Mouse (Mus musculus): ENCODE measurements at regions not wholly inside any gene's neighbourhood (a gene's known extent, or its start where the extent isn't known, plus 50 kb on each side); places are given as distances from the start of the nearest gene placed in this dataset.

DNA sequence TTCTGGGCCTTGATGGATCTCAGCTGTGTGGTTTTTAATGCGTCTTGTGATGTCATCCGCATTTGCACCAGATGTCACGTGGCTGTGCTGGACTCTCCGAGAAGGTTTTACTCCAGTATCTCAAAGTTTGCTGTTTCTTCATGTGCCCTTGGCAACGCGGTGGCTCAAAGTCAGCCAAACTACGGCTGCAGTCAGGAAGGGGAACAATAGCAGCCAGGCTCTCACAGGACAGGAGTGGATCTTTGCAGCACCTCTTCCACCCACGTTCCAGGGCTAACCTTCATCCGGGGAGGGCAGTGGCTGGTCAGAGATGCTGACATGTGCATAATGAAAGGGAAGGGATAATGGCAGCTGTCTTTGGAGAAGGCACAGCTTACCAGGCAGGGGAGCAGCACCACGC is 127.6 kb upstream of the Psmd7 start:
- ATAC-seq (replicated peaks; ENCODE audit: poor library complexity): no peak

GRCm38 (mm10) chr8:107717856-107718255 is 129.6 kb upstream of the Psmd7 start:
- ATAC-seq (replicated peaks; ENCODE audit: poor library complexity): no peak

GRCm38 (mm10) chr8:107719656-107720055 is 131.4 kb upstream of the Psmd7 start:
- no peak for ATAC-seq (replicated peaks; ENCODE audit: poor library complexity)

GRCm38 (mm10) chr8:107726716-107727115 is 138.5 kb upstream of the Psmd7 start:
- no peak for ATAC-seq (replicated peaks; ENCODE audit: poor library complexity)

GRCm38 (mm10) chr8:107727276-107727675 is 139.0 kb upstream of the Psmd7 start:
- ATAC-seq (replicated peaks; ENCODE audit: poor library complexity): no peak

- no peak for ATAC-seq (replicated peaks; ENCODE audit: poor library complexity)
Observed at GRCm38 (mm10) chr8:107739091-107739490, 150.8 kb upstream of the Psmd7 start.

- no peak for ATAC-seq (replicated peaks; ENCODE audit: poor library complexity)
Observed at GRCm38 (mm10) chr8:107757083-107757482, 168.8 kb upstream of the Psmd7 start.

GRCm38 (mm10) chr8:107758637-107759036 is 170.4 kb upstream of the Psmd7 start:
- ATAC-seq (replicated peaks; ENCODE audit: poor library complexity): no peak

DNA sequence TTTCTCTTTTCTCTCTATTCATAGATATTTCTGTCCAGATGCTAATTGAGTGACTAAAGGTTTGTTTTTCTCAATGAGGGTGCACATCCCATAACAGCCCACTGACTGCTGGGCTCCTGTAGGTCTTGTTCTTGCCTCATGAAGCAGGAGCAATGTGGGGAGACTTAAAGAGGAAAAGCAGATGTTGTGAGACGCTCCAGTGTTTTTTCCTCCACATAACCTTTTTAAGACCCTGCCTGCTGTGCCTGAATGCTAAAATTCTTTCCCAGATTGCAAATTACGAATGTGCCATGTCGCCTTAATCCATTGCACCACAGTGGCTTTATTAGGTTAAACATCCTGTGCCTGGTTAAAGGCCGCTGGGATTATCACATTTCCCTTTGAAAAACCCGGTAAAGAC is 165.5 kb upstream of the Zfhx3 start:
- ATAC-seq (replicated peaks; ENCODE audit: poor library complexity): no peak

DNA sequence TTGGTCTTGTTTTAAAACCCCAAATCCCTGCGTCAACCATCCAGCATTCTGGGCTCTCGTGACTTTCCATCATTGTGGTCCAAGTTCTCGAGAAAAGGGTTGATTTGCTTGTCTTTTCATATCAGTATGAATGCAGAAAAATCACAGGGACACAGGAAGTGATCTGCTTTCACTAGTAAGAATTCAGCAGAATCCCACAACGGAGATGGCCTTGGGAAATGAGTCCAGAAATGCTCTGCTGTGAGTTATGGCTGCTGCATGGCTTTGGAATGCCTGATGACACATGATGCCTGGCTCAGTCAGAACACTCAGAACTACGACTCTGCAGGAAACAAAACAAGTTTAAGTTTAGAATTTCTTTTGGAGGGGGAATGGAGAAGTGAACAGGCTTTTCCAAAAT is 156.7 kb upstream of the Zfhx3 start:
- no peak for ATAC-seq (replicated peaks; ENCODE audit: poor library complexity)

DNA sequence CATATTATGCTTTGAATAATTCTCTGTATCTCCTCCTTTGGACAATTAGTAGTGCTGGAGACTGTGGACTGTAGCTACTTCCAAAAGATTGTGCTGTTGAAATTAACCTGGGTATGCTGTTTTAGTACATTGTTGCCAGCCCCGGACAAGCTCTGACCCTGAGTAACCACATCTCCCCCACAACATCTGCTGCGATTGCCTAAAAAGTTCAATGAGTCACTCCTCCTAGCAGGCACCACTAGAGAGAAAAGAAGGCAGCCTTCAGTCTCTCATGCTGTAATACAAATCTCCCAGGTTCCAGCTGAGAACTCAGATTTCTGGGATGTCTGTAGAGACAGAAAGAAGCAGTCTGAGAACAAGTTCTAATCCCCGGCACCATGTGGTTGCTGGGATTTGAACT is 150.2 kb upstream of the Zfhx3 start:
- ATAC-seq (replicated peaks; ENCODE audit: poor library complexity): no peak

- ATAC-seq (replicated peaks; ENCODE audit: poor library complexity): no peak
Observed at GRCm38 (mm10) chr8:107814931-107815330, 127.5 kb upstream of the Zfhx3 start.

DNA sequence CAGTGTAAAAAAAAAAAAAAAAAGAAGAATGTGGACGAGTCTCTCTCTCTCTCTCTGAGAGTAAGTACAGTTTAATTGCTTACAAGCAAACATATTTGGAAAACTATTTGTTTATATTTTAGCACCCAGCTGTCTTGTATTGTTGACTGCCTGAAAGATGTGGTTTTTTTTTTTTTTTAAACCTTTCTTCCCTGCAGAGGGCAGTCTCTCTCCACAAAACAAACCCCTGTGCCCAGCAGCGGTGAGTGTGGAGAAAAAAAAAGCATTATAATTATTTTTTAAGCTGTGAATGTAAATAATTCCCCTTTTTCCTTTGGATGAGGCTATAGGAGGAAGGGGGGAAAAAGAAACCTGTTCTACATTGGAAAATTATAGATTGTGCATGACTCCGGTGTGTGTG is 126.7 kb upstream of the Zfhx3 start:
- ATAC-seq (replicated peaks; ENCODE audit: poor library complexity): no peak

DNA sequence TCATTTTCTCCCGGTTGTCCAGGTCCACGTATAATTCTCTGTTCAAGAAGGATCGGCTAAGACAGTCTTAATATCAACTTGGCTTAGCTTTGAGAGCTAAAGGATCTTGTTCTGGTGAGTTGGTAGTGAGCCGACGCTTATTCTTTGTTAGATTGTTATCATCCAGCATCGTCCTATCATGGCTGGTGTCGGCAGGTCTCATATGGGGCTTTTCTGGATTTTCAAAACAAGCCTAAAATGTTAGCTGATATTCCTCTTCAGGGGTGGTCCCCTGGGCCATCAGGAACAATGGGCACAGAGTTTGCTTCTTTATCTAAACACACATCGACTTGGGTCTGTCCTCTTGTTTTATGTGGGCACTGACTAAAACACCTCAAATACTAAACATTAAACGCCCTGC is 124.6 kb upstream of the Zfhx3 start:
- no peak for ATAC-seq (replicated peaks; ENCODE audit: poor library complexity)

- ATAC-seq (replicated peaks; ENCODE audit: poor library complexity): no peak
Observed at GRCm38 (mm10) chr8:107820174-107820760, 122.2 kb upstream of the Zfhx3 start.

- ATAC-seq (replicated peaks; ENCODE audit: poor library complexity): no peak
Observed at GRCm38 (mm10) chr8:107821522-107821921, 120.9 kb upstream of the Zfhx3 start.

GRCm38 (mm10) chr8:107824096-107824495 is 118.3 kb upstream of the Zfhx3 start:
- no peak for ATAC-seq (replicated peaks; ENCODE audit: poor library complexity)

DNA sequence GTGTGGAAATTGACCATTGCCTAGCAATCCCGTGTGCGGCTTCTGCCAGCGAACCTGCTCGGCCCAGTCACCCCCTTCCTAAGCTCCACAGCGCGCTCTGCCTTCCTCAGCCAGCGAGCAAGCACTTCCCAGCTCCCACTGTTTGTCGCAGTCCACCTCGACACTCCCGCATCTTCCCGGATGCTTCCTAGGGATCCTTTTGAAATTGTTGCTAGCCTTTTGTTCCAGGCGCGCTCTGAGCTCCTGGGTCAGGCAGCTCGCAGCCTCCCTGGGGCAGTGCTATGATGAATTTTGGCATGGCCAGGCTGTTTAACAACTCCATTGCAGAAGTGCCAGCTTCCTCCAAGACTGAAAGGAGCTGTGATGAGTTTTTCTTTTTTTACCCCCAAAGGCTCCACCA is 117.8 kb upstream of the Zfhx3 start:
- no peak for ATAC-seq (replicated peaks; ENCODE audit: poor library complexity)

- no peak for ATAC-seq (replicated peaks; ENCODE audit: poor library complexity)
Observed at GRCm38 (mm10) chr8:107827500-107828125, 114.8 kb upstream of the Zfhx3 start.

DNA sequence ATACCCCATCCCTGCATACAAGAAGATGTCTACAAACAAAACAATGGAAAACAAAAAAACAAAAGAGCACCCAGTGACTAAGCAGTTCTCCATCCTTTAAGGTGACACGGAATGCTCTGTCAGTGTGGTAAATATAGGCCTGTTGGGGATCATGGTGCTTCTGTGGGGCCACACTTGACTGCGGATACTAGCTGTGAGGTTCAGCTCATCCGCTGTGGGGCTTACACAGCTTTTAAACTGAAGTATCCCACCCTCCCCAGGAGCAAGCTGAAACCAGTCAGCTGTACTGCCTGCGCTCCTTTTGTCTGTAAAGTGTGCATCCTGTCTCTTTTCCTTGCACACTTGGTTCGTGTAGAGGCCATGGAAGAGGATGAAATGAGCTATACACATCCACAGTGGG is 113.9 kb upstream of the Zfhx3 start:
- ATAC-seq (replicated peaks; ENCODE audit: poor library complexity): no peak

DNA sequence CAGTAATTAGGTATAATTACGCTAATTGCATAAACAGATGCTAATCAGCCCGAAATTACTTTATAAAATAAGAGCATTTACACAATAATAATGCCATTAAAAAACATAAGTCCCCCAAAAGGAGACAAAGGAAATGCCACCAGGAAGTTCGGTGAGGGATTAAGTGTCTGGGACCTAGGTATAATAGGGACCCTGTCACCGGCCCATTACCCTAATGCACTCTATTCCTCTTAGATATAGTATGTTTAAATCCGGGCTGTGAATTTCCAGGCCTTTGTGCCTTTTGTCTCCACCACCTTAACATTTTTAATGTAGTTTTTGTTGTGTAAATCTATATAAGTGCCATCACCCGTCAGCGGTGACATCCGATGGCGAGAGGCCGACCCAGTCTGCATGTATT is 109.0 kb upstream of the Zfhx3 start:
- no peak for ATAC-seq (replicated peaks; ENCODE audit: poor library complexity)

DNA sequence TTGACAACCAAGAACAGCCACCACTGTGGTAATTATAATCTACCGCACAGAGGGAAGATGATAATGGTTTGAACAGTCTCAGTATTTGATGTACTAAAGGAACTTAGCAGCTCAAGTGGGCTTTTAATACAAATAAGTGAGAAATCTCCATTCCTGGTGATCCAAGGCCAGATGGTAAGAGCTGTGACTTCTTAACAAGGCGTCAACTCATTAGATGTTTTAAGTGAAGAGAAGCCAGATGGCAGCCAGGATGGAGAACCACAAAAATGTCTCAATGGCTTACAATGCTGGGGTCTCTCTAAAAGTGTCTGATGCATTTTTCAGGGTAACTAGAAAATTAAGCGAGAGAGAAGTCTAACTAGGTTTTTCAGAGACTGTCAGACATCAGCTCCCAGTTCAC is 96.3 kb upstream of the Zfhx3 start:
- no peak for ATAC-seq (replicated peaks; ENCODE audit: poor library complexity)
